Mouse (Mus musculus): Measurements from ENCODE around the gene Paqr3.

GRCm38 (mm10) chr5:97085071-97085470 lies 26.3 kb downstream of the Paqr3 start:
- TF ChIP-seq SIN3A (IDR thresholded peaks at IDR 0.05; ENCODE audit: low read length) (no peak), USF2 (IDR thresholded peaks at IDR 0.05; ENCODE audit: borderline replicate concordance in 1 of 2, insufficient read depth in 1 of 2, low read depth in 1 of 2, low read length in 2 of 2) (no peak), CTCF (IDR thresholded peaks at IDR 0.05 in 2 of 3, conservative IDR thresholded peaks at IDR 0.05 in 1 of 3; ENCODE audit: control insufficient read depth in 1 of 3, insufficient read depth in 1 of 3, low read depth in 2 of 3, low read length in 3 of 3, poor library complexity in 1 of 3, severe bottlenecking in 1 of 3) (no peak), JUND (IDR thresholded peaks at IDR 0.05; ENCODE audit: low read depth, low read length) (no peak), BHLHE40 (IDR thresholded peaks at IDR 0.05; ENCODE audit: borderline replicate concordance, low read depth, low read length) (no peak), CHD2 (IDR thresholded peaks at IDR 0.05; ENCODE audit: low read length) (no peak), ETS1 (IDR thresholded peaks at IDR 0.05; ENCODE audit: low read depth, low read length) (no peak), MYC (IDR thresholded peaks at IDR 0.05; ENCODE audit: low read depth, low read length) (no peak), POLR2AphosphoS5 (IDR thresholded peaks at IDR 0.05; ENCODE audit: borderline replicate concordance, low read depth, low read length) (no peak), CHD1 (IDR thresholded peaks at IDR 0.05; ENCODE audit: low read depth, low read length) (no peak), EP300 (IDR thresholded peaks at IDR 0.05; ENCODE audit: low read depth in 1 of 2, low read length in 2 of 2) (no peak), MXI1 (IDR thresholded peaks at IDR 0.05; ENCODE audit: low read depth, low read length) (no peak), TAL1 (IDR thresholded peaks at IDR 0.05; ENCODE audit: low read length) (no peak)

Measured in MEL (cell line).